Mouse (Mus musculus) olfactory bulb, adult 2 months (tissue): ENCODE results near the gene Zranb2. TPM values are rescaled to one million over a fixed set of nuclear protein-coding genes. Genes with fewer than 3 reads are reported as not detected.

Source experiments
- H3K27ac ChIP-seq: fragments of 200-500 bp; 2 replicates; pipeline ENCODE4 v1.5.1; 2012; ENCODE audit warnings: low read depth, low read length; ENCODE audit not compliant: insufficient read depth
- H3K4me1 ChIP-seq: fragments of 200-500 bp; 2 replicates; pipeline ENCODE4 v1.6.1; 2012; ENCODE audit warnings: low read length; ENCODE audit not compliant: control insufficient read depth, insufficient read depth
- H3K4me3 ChIP-seq: fragments of 200-500 bp; 2 replicates; pipeline ENCODE4 v1.5.1; 2012; ENCODE audit warnings: mild to moderate bottlenecking, low read depth, low read length, moderate library complexity; ENCODE audit not compliant: insufficient read depth
- CTCF ChIP-seq: fragments of 200-500 bp; IDR thresholded peaks from 2 replicates; pipeline ENCODE4 v1.5.1; 2012; ENCODE audit warnings: low read depth, mild to moderate bottlenecking, low read length, moderate library complexity; ENCODE audit not compliant: insufficient read depth
- POLR2A ChIP-seq: fragments of 200-500 bp; IDR thresholded peaks from 2 replicates; pipeline ENCODE4 v1.6.1; 2012; ENCODE audit warnings: mild to moderate bottlenecking, low read depth, low read length, moderate library complexity; ENCODE audit not compliant: insufficient read depth
- WGBS: fragments of 180-500 bp; shearing (Covaris S2); methylation state at CpG from one replicate; pipeline ENCODE4 v1.1.7; 2018; 5-methylcytosine and 5-hydroxymethylcytosine counted together
- polyA plus RNA-seq: library from polyadenylated mRNA; stranded (reverse); fragments of >200 nt; gene quantifications from 2 replicates; pipeline ENCODE4 v1.2.4, GENCODE M21; 2012; ENCODE audit warnings: low replicate concordance; ENCODE audit not compliant: missing spikeins, insufficient read depth, insufficient read length

Gene Zranb2
- polyA plus RNA-seq, 1 experiment, result 253 TPM

GRCm38 (mm10) chr3:157597837-157598379, 63.9 kb downstream of the Zranb2 start:
- Histone ChIP-seq H3K27ac (no peak overlapping the region), H3K4me3 (no peak overlapping the region), H3K4me1 (no peaks in the 10 kb centered on the region)
- 79% methylated on average over 7 of the region's 7 CpGs for WGBS
- no peak for TF ChIP-seq CTCF
- no peak for TF ChIP-seq POLR2A

Other genes with a start within 250 kb of the Zranb2 start
- not detected in 2 replicates for gene Ptger3, start 32.7 kb downstream of the Zranb2 start, polyA plus RNA-seq